Mouse (Mus musculus) lung, postnatal 4 days (tissue): Measurements from ENCODE around the gene Syf2.

Source experiments
- DNase-seq, 2 experiments: peaks; one replicate each; pipeline ENCODE4 v3.0.0; 2021

Syf2 gene

GRCm38 (mm10) chr4:134924019-134924741, 6.5 kb upstream of the Syf2 start:
- DNase-seq = peak; percentile 81 to 84

- no peak for DNase-seq
These were observed 5.5 kb upstream of the Syf2 start for GRCm38 (mm10) chr4:134925206-134925605.

DNA sequence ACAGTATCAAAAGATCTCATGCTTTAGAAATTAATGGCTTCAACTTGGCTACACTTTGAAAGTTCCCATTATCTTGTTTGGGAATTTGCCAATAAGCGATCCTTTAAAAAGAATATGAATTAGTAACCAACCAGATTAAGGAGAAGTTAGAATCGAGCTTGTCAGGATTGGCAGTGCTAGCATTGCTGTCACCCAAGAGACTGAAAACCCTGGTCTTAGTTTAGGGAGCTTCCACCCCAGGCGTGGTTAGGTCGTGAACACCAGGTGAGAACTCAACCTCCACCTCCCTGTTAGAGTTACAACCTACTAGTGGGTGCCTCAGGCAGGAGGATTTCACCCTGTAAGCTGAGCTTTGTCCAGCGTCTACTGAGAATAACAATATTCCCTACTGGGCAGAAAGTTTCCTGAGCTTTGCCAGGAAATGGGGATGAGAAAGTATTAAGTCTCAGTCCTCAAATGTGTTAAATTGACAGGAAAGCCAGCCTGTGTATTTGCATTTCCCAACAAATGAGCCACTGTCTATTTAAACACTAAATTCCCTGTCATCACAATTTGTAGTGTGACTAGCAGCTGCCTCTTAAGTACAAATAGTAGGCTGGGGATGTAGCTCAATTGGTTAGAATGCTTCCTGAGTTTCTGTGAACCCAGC, 2.8 kb upstream of the Syf2 start:
- DNase-seq = no peak

- DNase-seq = no peak
These were observed 2.2 kb upstream of the Syf2 start for GRCm38 (mm10) chr4:134928464-134928836.

GRCm38 (mm10) chr4:134929536-134929935, 1.2 kb upstream of the Syf2 start:
- DNase-seq = no peak

DNA sequence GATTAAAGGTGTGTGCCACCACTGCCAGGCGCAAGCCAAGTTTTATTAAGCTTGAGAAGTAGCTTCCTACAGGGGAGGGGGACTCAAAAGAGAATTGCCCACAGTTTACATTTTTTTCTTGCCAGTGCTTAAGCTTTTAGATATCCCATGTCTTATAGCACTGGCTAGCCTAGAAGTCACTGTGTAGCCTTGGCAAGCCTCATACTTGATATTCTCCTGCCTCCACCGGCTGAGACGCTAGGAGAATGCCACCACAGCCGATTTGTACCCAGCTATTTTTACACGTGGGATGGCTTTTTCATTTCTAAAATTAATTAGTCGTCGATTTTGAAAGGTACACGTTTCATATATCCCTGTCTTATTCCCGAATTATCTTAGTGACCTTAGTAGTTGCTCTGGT, 508 bp upstream of the Syf2 start:
- no peak for DNase-seq

GRCm38 (mm10) chr4:134937240-134938176, 6.8 kb downstream of the Syf2 start:
- DNase-seq = peak in 1 of 2 experiments; percentile 66

GRCm38 (mm10) chr4:134939900-134940299, 9.2 kb downstream of the Syf2 start:
- no peak for DNase-seq

DNA sequence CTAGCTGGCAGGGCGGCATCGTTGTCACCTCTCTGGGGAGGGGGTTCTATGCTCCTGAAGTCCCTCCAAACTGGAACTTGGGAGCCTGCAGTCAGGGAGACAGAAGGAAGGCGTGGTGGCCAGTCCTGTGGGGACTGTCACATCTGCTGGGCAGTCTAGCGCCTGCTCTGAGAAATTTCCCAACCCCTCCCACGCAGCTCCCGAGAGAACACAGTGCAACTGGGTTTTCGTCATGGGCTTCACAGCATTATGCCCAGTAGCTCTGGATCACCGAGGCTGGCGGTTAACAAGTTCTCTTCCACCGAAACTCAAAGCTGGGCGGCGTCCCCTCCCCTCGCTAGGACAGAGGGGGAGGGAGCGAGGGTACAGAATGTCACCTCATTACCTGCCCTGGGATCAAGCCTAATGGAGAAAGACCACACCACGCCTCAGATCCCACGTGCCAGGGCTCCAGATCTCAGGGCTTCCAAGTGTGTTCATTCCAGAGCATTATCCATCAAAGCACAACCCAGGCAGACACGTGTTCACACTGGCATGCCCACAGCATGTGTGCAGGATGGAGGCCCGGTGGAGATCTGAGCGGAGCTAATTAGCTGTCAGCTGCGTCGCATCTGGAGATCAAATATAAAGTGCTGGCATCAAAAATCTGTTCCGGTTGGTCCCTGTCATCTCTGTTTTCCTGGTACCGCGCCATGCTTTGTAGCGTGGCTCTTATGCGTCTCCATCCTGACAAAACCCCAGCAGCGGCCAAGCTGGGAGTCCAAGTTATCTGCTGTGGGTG, 13.2 kb downstream of the Syf2 start:
- peak; percentile 40 to 57 for DNase-seq

GRCm38 (mm10) chr4:134946024-134946744, 15.5 kb downstream of the Syf2 start:
- peak; percentile 63 to 82 for DNase-seq

GRCm38 (mm10) chr4:134950518-134951091, 19.9 kb downstream of the Syf2 start:
- peak; percentile 34 to 68 for DNase-seq

GRCm38 (mm10) chr4:134954461-134954860, 23.8 kb downstream of the Syf2 start:
- no peak for DNase-seq

GRCm38 (mm10) chr4:134955196-134955595, 24.5 kb downstream of the Syf2 start:
- no peak for DNase-seq

GRCm38 (mm10) chr4:134955845-134956244, 25.1 kb downstream of the Syf2 start:
- DNase-seq = no peak

GRCm38 (mm10) chr4:134956328-134956727, 25.6 kb downstream of the Syf2 start:
- DNase-seq = peak in 1 of 2 experiments; percentile 83

DNA sequence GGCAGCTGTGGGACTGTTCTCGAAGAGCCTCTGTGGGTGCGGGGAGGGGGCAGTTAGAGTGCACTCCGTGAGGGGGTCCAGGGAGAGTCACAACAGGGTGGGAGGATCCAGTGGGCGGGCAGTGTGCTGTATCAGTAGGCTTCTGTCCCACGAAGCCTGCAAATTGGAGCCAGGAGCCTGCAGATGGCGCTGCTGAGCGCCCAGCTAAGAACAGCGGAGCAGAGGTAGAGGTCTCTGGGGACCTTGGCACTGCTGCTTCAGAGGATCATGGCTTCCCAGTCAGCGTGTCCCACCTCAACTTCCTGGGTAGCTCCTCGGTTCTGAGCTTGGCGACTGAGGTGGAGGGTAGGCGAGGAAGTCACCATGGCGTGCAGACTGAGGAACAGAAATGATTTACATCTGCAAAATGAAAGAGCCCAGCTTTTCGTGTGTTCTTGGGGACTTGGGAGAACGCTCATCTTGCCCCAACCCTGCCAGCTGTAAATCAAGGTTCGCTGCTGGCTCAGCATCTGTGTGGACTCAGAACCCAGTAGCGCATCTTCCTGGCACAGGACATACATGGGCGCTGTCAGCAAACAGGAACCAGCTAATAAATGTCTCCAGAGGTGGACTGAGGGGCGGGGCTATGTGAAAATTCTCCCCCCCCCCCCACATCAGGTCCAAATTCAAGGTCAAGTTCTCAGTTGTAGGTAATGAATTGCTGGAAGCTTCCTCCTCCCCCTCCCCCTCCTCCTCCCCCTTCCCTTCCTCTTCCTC, 32.5 kb downstream of the Syf2 start:
- DNase-seq = peak; percentile 44 to 54

DNA sequence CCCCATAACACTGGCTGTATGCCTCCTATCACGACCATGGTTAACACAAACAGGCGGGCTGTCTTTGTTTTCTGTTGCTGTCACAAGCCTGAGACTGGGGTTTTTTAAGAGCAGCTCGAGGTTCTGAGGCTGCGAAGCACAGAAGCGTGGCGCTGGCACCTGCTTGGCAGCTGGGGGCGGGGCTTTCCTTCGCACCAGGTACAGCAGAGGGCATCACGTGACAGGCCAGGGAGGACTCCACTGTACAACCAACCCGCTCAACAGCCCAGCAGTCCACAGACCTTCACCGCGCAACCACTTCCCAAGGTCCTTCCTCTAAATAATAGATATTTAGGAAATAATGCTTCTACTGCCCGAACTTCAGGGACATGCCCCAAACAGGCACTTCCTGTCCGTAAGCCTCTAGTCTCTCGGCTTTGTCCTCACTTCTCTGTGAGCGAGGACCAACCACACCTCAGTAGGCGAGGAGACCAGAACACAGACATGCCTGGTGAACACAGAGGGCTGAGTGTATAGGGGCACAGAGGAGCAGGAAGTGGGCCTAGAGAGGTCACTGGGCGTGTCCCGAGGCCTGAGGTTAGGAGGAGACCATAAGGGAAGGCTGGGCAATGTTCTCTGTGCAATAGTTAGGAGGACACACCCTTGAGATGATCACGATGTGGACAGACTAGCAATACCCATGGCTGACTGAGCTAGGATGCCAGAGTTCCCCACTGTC, 37.3 kb downstream of the Syf2 start:
- no peak for DNase-seq

DNA sequence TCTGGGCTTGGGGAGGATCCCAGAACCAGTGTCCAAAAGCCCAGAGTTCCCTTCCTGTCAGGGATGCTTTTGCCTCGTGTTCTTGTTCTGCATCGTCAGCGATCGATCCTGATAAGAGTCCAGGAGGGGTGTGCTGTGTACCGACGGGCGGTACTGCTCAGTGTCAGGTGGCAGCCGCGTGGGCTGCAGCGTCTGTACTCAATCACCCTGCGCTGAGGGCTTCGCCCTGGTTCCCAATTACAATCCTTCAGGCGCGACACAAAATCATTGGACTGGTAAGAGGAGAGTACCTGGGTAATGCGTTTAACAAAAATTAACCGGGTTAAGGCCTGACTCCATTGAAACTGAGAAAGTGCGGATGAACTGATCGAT, 37.9 kb downstream of the Syf2 start:
- DNase-seq = no peak

DNA sequence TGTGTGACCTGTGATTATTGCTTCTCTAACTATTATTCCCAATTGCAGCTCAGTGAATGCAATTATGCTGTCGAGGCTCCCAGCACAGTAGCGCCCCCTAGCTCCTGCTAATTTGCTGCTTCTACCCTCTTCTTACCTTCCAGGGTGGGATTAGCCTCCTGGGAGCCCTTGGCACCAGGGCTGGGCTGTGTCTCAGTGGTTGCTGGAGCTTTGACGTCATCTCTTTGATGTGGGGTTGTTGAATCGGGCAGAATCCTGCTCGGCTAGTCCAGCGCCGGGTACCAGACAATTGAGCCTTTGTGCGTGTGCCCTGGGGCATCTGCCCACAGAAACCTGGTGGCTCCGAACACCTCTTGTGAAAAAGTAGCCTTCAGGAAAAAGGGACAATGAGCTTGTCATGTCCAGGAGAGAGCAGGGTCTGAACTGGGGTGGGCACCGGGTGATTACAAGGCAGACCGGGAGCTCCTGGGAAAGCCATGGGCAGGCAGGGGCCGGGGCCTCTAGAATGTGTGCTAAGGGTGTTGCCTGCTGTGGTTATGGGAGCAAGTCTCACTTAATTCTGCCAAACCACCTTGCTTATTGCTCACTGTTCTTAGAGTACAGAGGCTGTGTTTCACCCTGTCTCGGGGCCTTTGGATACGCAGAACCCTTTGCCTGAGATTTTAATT, 44.7 kb downstream of the Syf2 start:
- peak in 1 of 2 experiments; percentile 25 for DNase-seq

- DNase-seq = no peak
These were observed 45.2 kb downstream of the Syf2 start for GRCm38 (mm10) chr4:134975929-134976308.
